Mouse (Mus musculus) C2C12 (cell line): ENCODE measurements around the gene Gpr179. TPM values are rescaled to one million over a fixed set of nuclear protein-coding genes. Genes with fewer than 3 reads are reported as not detected.

Experiments used
- H3K27me3 ChIP-seq: one replicate; pipeline ENCODE4 v1.6.1; 2011; ENCODE audit not compliant: control insufficient read depth, insufficient read depth, insufficient read length
- H3K36me3 ChIP-seq: one replicate; pipeline ENCODE4 v1.6.1; 2011; ENCODE audit not compliant: control insufficient read depth, insufficient read depth
- H3K4me3 ChIP-seq: one replicate; pipeline ENCODE4 v1.5.1; 2011; ENCODE audit warnings: mild to moderate bottlenecking, control low read depth; ENCODE audit not compliant: poor library complexity, insufficient read depth, severe bottlenecking
- H3K79me2 ChIP-seq: one replicate; pipeline ENCODE4 v1.6.1; 2011; ENCODE audit not compliant: control insufficient read depth, insufficient read depth
- H3K79me3 ChIP-seq: one replicate; pipeline ENCODE4 v1.6.1; 2011; ENCODE audit warnings: low read depth, control low read depth
- H3ac ChIP-seq: one replicate; pipeline ENCODE3; 2011; ENCODE audit warnings: low read depth; ENCODE audit not compliant: control insufficient read depth, insufficient read length
- CEBPB ChIP-seq: IDR thresholded peaks from one replicate; pipeline ENCODE4 v1.6.1; 2011; ENCODE audit warnings: low read depth, mild to moderate bottlenecking, control low read depth, moderate library complexity
- CTCF ChIP-seq: IDR thresholded peaks from one replicate; pipeline ENCODE4 v1.5.1; 2011; ENCODE audit not compliant: control insufficient read depth, insufficient read depth, insufficient read length
- FOSL1 ChIP-seq: IDR thresholded peaks from one replicate; pipeline ENCODE4 v1.8.0; 2011; ENCODE audit warnings: mild to moderate bottlenecking, low read length; ENCODE audit not compliant: poor library complexity, insufficient read depth, severe bottlenecking
- MAX ChIP-seq: IDR thresholded peaks from one replicate; pipeline ENCODE4 v1.6.1; 2011; ENCODE audit warnings: mild to moderate bottlenecking, control low read depth
- MYOD1 ChIP-seq: IDR thresholded peaks from one replicate; pipeline ENCODE4 v1.6.1; 2011; ENCODE audit warnings: low read depth; ENCODE audit not compliant: control insufficient read depth, insufficient read length
- MYOG ChIP-seq: IDR thresholded peaks from one replicate; pipeline ENCODE4 v1.6.1; 2011; ENCODE audit not compliant: control insufficient read depth, insufficient read length; ENCODE audit errors: extremely low read depth
- USF1 ChIP-seq: IDR thresholded peaks from one replicate; pipeline ENCODE4 v1.6.1; 2011; ENCODE audit warnings: low read depth, mild to moderate bottlenecking, control low read depth, moderate library complexity
- polyA plus RNA-seq: library from polyadenylated mRNA; unstranded; fragments of >200 nt; fragmentation: generic; extraction: Trizol; gene quantifications from one replicate; pipeline ENCODE4 v1.2.1, GENCODE M21; 2012; ENCODE audit warnings: missing spikeins

Gene Gpr179
- polyA plus RNA-seq, 1 experiment = 0.05 TPM

DNA sequence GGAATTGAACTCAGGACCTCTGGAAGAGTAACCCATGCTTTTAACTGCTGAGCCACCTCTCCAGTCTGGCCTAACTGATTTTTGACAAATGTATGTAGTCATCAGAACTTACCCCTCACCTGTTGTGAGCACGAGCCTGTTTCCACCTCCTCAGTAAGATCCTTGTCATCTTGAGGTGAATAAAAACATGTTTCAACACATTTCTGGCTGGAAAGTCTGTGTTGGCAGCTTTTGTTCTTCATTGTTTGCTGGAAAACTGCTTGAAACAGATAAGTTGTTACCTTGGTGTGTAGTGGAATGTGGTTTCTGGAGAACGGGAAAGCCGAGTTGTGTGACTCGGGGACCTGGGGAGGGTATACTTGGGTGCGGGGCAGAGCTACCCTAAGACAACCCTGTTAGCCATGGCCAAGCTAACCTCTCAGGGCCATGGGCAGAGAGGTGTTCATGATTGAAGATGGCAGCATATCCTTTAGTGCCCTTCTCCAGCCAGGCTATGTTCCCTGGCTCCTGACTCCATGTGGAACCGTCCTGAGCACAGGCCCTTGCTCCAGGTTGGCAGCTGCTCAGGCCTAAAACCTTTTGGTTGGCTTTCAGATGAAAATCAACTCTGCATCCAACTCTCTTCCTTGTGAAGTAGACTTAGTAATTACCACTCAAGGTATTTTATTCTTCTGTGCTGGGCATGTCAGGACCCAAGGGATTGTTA, 20.4 kb upstream of the Gpr179 start:
- TF ChIP-seq MYOD1 (no peak), CEBPB (no peak), FOSL1 (no peak), MAX (no peak), CTCF (no peak), MYOG (no peak), USF1 (no peak)
- Histone ChIP-seq H3ac (no peak overlapping the region), H3K79me3 (peaks cover 26% of the 10 kb centered on the region), H3K27me3 (no peaks in the 10 kb centered on the region), H3K79me2 (peaks cover 53% of the 10 kb centered on the region), H3K4me3 (no peak overlapping the region), H3K36me3 (peaks cover 6% of the 10 kb centered on the region)

DNA sequence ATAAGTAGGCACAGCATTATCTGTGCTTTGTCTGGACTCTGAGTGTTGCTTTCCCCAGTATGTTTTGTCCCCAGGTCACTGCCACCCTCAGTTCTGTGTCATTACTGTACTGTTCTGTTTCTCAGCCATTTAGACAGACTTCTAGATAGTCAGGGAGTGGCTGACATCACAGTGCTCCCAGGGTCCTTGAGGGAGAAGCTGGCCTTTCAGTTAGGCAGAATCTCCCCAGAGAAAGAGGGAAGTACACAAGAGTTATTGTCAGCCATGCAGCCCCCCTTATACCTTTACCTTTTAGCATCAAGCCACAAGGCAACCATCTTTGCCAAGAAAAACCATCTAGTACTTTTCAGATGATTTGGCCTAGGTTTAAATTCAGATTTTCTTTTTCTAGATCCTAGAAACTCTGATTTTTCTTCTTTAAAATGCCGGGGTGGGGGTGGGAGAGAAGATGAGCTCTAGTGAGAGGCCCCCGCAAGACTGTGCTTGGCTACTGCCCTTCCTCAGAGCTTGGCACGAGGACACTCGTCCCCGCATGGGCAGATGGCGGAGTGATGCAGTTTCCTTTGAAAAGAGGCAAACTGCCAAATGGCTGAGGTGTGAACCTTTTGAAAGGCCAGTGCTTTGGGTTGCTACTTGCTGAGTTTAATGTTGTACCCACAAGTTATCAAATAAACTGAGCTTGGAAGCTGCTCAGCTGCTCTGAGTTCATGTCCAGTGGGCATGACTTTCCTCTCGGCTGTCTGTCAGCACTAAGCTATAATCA, 18.6 kb upstream of the Gpr179 start:
- H3ac ChIP-seq = no peak overlapping the region
- TF ChIP-seq FOSL1 (no peak), MAX (no peak), CEBPB (no peak), USF1 (no peak), MYOG (no peak), MYOD1 (no peak), CTCF (no peak)
- H3K79me2 ChIP-seq = peaks cover 71% of the 10 kb centered on the region
- peaks cover 35% of the 10 kb centered on the region for H3K79me3 ChIP-seq
- H3K27me3 ChIP-seq = no peaks in the 10 kb centered on the region
- H3K36me3 ChIP-seq = peaks cover 6% of the 10 kb centered on the region
- no peak overlapping the region for H3K4me3 ChIP-seq

- Histone ChIP-seq H3ac (no peak overlapping the region), H3K79me2 (peaks cover 91% of the 10 kb centered on the region), H3K79me3 (peaks cover 55% of the 10 kb centered on the region), H3K4me3 (no peak overlapping the region), H3K36me3 (no peaks in the 10 kb centered on the region), H3K27me3 (no peaks in the 10 kb centered on the region)
- TF ChIP-seq MYOG (no peak), CEBPB (no peak), CTCF (no peak), FOSL1 (no peak), MYOD1 (no peak), USF1 (no peak), MAX (no peak)
These were observed 16.6 kb upstream of the Gpr179 start for GRCm38 (mm10) chr11:97368501-97368900.

DNA sequence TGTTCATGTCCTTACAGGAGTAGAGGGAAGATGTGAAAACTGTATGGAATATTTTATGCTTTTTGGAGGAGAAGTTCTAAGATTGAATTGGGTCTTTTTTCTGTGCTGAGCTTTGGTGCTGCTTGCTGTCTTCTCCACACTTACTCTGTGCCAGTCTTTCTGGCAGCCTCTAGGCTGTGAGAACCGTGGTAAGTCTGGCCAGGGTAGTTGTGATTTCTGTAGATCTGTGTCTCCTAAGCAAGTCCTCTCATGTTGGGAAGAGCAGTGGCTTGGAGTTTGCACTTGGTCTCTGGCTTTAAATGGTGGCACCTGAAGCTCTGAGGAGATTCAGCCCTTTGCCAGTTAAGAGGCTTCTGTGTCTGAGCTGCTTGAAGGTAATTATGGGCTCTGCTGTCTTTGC, 13.7 kb upstream of the Gpr179 start:
- Histone ChIP-seq H3K79me3 (peaks cover 57% of the 10 kb centered on the region), H3K79me2 (peaks cover 80% of the 10 kb centered on the region), H3K36me3 (no peaks in the 10 kb centered on the region), H3K27me3 (no peaks in the 10 kb centered on the region), H3K4me3 (no peak overlapping the region), H3ac (no peak overlapping the region)
- TF ChIP-seq MYOD1 (no peak), CTCF (no peak), MAX (no peak), CEBPB (no peak), MYOG (no peak), FOSL1 (no peak), USF1 (no peak)

GRCm38 (mm10) chr11:97363644-97363995, 11.7 kb upstream of the Gpr179 start:
- peaks cover 45% of the 10 kb centered on the region for H3K79me3 ChIP-seq
- peak overlapping the region; percentile 75 for H3K4me3 ChIP-seq
- peak overlapping the region; percentile 94 for H3ac ChIP-seq
- H3K36me3 ChIP-seq = no peaks in the 10 kb centered on the region
- TF ChIP-seq MYOG (no peak), USF1 (no peak), FOSL1 (no peak), MAX (no peak), MYOD1 (no peak), CEBPB (no peak), CTCF (no peak)
- peaks cover 61% of the 10 kb centered on the region for H3K79me2 ChIP-seq
- H3K27me3 ChIP-seq = no peaks in the 10 kb centered on the region
